In the genomic region with DNA sequence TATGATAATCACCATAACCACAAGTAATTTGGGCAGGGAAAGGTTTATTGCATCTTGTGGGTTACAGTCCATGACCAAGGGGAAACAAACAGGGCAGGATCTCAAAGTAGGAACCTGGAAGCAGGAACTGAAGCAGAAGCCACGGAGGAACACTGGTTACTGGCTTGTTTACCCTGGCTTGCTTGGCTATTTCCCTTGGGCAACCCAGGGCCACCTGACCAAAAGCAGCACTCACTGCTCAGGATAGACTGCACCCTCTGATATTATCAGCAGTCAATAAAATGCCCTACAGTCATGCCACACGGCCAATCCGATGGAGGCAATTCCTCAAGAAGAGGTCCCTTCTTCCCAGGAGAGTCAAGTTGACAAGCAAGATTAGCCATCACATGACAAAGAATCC, we compare ENCODE assay signal across 23 mouse cellular contexts.
"Had no signal": no experiment of that assay in that cellular context is flagged by ENCODE, and none has a peak within 500 bp of the region (broad histone marks: within the 10 kb centered on the region; RNA-seq: fewer than 3 reads in every experiment).

No protein-coding gene starts in this region.

- DNase-seq: kidney, adult 11 months; kidney, adult 8-10 months; kidney, postnatal 10 days; kidney, postnatal 36 days; layer of hippocampus, postnatal 36 days; lung, adult 18-20 months; lung, postnatal 10 days; lung, postnatal 36 days; retina, postnatal 1 day; right cerebral cortex, postnatal 25 days; spleen, adult 18-20 months; thymus, adult 2 months; thymus, postnatal 25 days had no signal

- ATAC-seq: intestine, embryonic 15.5 days; midbrain, embryonic 13.5 days; midbrain, embryonic 16.5 days had no signal

- H3K9me3 ChIP-seq: intestine, embryonic 15.5 days; kidney, embryonic 15.5 days; liver, embryonic 15.5 days; lung, embryonic 15.5 days; midbrain, embryonic 13.5 days; neural tube, embryonic 13.5 days; stomach, embryonic 15.5 days had no signal

- H3K4me3 ChIP-seq: intestine, embryonic 15.5 days; kidney, embryonic 15.5 days; left cerebral cortex, adult 2 months; liver, embryonic 15.5 days; lung, embryonic 15.5 days; midbrain, embryonic 13.5 days; neural tube, embryonic 13.5 days; stomach, embryonic 15.5 days had no signal

- H3K27ac ChIP-seq: intestine, embryonic 15.5 days; kidney, embryonic 15.5 days; left cerebral cortex, adult 2 months; liver, embryonic 15.5 days; lung, embryonic 15.5 days; midbrain, embryonic 13.5 days; neural tube, embryonic 13.5 days; stomach, embryonic 15.5 days had no signal

- H3K9ac ChIP-seq: intestine, embryonic 15.5 days; kidney, embryonic 15.5 days; liver, embryonic 15.5 days; lung, embryonic 15.5 days; midbrain, embryonic 13.5 days; neural tube, embryonic 13.5 days; stomach, embryonic 15.5 days had no signal

- H3K27me3 ChIP-seq: intestine, embryonic 15.5 days; lung, embryonic 15.5 days; midbrain, embryonic 13.5 days; neural tube, embryonic 13.5 days; stomach, embryonic 15.5 days had no signal

- H3K4me2 ChIP-seq: intestine, embryonic 15.5 days; kidney, embryonic 15.5 days; liver, embryonic 11.5 days; liver, embryonic 15.5 days; lung, embryonic 15.5 days; midbrain, embryonic 13.5 days; neural tube, embryonic 13.5 days; stomach, embryonic 15.5 days had no signal

- H3K36me3 ChIP-seq: intestine, embryonic 15.5 days; kidney, embryonic 15.5 days; liver, embryonic 15.5 days; lung, embryonic 15.5 days; midbrain, embryonic 13.5 days; neural tube, embryonic 13.5 days; stomach, embryonic 15.5 days had no signal

- H3K4me1 ChIP-seq: intestine, embryonic 15.5 days had no signal
